Mouse (Mus musculus) stomach, embryonic 16.5 days (tissue): Measurements from ENCODE around the gene Vmn2r84. TPM values are rescaled to one million over a fixed set of nuclear protein-coding genes. Genes with fewer than 3 reads are reported as not detected.
"Not testable (repeated sequence)": the region's sequence is repeated elsewhere in the genome, so short reads cannot be mapped to it uniquely, and the experiment has no call there.

Experiments
- ATAC-seq: fragments of 200-750 bp; cut with Nextera tagmentation; 2 replicates; pipeline ENCODE4 v1.8.0; 2017; ENCODE audit warnings: moderate number of reproducible peaks, moderate TSS enrichment; ENCODE audit not compliant: insufficient read depth, low FRiP score
- H3K27ac ChIP-seq: fragments of 300-500 bp; sonication (generic); 2 replicates; pipeline ENCODE4 v1.5.1; 2014; ENCODE audit warnings: low read length
- H3K27me3 ChIP-seq: fragments of 300-500 bp; sonication (generic); 2 replicates; pipeline ENCODE4 v1.6.1; 2014; ENCODE audit warnings: low read length, control low read depth, mixed read lengths; ENCODE audit not compliant: control insufficient read depth, insufficient read depth
- H3K36me3 ChIP-seq: fragments of 300-500 bp; sonication (generic); 2 replicates; pipeline ENCODE4 v1.6.1; 2014; ENCODE audit warnings: low read length; ENCODE audit not compliant: control insufficient read depth, insufficient read depth
- H3K4me1 ChIP-seq: fragments of 300-500 bp; sonication (generic); 2 replicates; pipeline ENCODE4 v1.6.1; 2014; ENCODE audit warnings: low read length, control low read depth, mixed read lengths; ENCODE audit not compliant: control insufficient read depth, insufficient read depth
- H3K4me2 ChIP-seq: fragments of 300-500 bp; sonication (generic); 2 replicates; pipeline ENCODE4 v1.6.1; 2014; ENCODE audit warnings: low read depth, low read length, mixed read lengths
- H3K4me3 ChIP-seq: fragments of 300-500 bp; sonication (generic); replicated peaks from 2 replicates; pipeline ENCODE4 v1.5.1; 2014; ENCODE audit warnings: mild to moderate bottlenecking, low read length
- H3K9ac ChIP-seq: fragments of 300-500 bp; sonication (generic); 2 replicates; pipeline ENCODE4 v1.6.1; 2014; ENCODE audit warnings: low read length
- H3K9me3 ChIP-seq: fragments of 300-500 bp; sonication (generic); replicated peaks from 2 replicates; pipeline ENCODE4 v1.6.1; 2016; ENCODE audit warnings: low read length, control low read depth; ENCODE audit not compliant: control insufficient read depth
- WGBS: fragments of 180-500 bp; shearing (Covaris S2); extraction: QIAGEN DNeasy Blood & Tissue Kit; methylation state at CpG from one replicate; pipeline ENCODE4 v1.1.7; 2014; 5-methylcytosine and 5-hydroxymethylcytosine counted together
- polyA plus RNA-seq: library from polyadenylated mRNA; unstranded; fragments of >200 nt; fragmentation: Nextera tagmentation; extraction: Ambion mirVana; gene quantifications from 2 replicates; pipeline ENCODE4 v1.2.1, GENCODE M21; 2015

Vmn2r84 gene
- polyA plus RNA-seq, 1 experiment from 2014 or later, result not detected

- no peak overlapping the region for H3K9ac ChIP-seq
- no peaks in the 10 kb centered on the region for H3K36me3 ChIP-seq
- no peaks in the 10 kb centered on the region for H3K4me1 ChIP-seq
- 73% methylated on average over 2 of the region's 2 CpGs for WGBS
- no peaks in the 10 kb centered on the region for H3K9me3 ChIP-seq
- ATAC-seq, result peak; percentile 47; the same call in 1 of the 2 replicates
- H3K4me2 ChIP-seq, result no peak overlapping the region
- no peaks in the 10 kb centered on the region for H3K27me3 ChIP-seq
- no peak overlapping the region for H3K4me3 ChIP-seq
- H3K27ac ChIP-seq, result no peak overlapping the region
Observed at GRCm38 (mm10) chr10:130372491-130373173, 21.5 kb downstream of the Vmn2r84 start.

DNA sequence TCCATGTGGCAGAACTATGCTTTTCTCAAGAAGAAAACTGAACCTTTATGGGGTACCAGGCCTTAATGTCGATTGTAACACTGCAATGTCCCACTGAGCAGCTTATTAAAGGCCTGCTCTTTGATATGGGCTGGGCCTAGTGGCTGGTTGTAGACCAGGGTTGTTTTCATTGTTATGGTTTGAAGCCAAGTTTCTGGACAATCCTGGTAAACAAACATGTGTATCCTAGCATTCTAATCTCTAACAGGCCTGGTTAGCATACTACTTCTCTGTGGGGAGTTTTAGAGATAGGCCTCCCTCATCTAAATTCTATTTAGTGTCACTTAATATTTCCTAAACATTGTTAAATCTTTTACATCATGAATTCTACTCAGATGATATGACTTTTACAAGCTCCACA, 22.5 kb downstream of the Vmn2r84 start:
- no peak overlapping the region for H3K27ac ChIP-seq
- 51% methylated on average over 1 of the region's 1 CpGs for WGBS
- H3K4me1 ChIP-seq, result no peaks in the 10 kb centered on the region
- no peak overlapping the region for H3K4me3 ChIP-seq
- no peaks in the 10 kb centered on the region for H3K9me3 ChIP-seq
- H3K27me3 ChIP-seq, result no peaks in the 10 kb centered on the region
- no peak overlapping the region for H3K4me2 ChIP-seq
- no peak for ATAC-seq
- H3K36me3 ChIP-seq, result no peaks in the 10 kb centered on the region
- H3K9ac ChIP-seq, result no peak overlapping the region

- no peaks in the 10 kb centered on the region for H3K4me1 ChIP-seq
- WGBS, result 84% methylated on average over 2 of the region's 2 CpGs
- no peak overlapping the region for H3K9ac ChIP-seq
- H3K27ac ChIP-seq, result no peak overlapping the region
- no peaks in the 10 kb centered on the region for H3K27me3 ChIP-seq
- no peaks in the 10 kb centered on the region for H3K9me3 ChIP-seq
- H3K4me2 ChIP-seq, result no peak overlapping the region
- H3K36me3 ChIP-seq, result no peaks in the 10 kb centered on the region
- H3K4me3 ChIP-seq, result no peak overlapping the region
- no peak for ATAC-seq
Observed at GRCm38 (mm10) chr10:130370005-130370682, 24.0 kb downstream of the Vmn2r84 start.

DNA sequence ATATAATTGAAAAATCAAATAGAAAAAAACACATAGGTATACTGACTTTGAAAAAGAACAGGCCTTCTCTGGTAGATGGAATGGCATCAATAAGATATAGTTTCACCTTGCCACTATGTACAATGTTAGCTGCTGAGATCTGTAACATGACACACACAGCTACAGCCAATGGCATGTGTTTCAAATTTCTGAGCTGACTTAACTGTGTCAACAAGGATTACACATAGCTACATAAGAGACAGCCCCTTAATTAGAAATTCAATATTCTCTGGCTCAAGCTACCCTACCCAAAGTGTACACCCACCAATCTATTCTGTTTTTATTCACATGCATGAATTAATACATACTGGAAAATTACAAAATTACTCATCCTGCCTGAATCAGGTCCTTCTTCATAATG, 25.7 kb downstream of the Vmn2r84 start:
- ATAC-seq, result no peak
- no peak overlapping the region for H3K9ac ChIP-seq
- H3K27ac ChIP-seq, result no peak overlapping the region
- H3K4me3 ChIP-seq, result no peak overlapping the region
- no peaks in the 10 kb centered on the region for H3K27me3 ChIP-seq
- H3K4me1 ChIP-seq, result no peaks in the 10 kb centered on the region
- H3K36me3 ChIP-seq, result no peaks in the 10 kb centered on the region
- no peak overlapping the region for H3K4me2 ChIP-seq
- no peaks in the 10 kb centered on the region for H3K9me3 ChIP-seq

GRCm38 (mm10) chr10:130364766-130365165, 29.4 kb downstream of the Vmn2r84 start:
- H3K9me3 ChIP-seq, result no peaks in the 10 kb centered on the region
- no peaks in the 10 kb centered on the region for H3K27me3 ChIP-seq
- no peaks in the 10 kb centered on the region for H3K36me3 ChIP-seq
- H3K4me3 ChIP-seq, result no peak overlapping the region
- ATAC-seq, result no peak
- no peak overlapping the region for H3K9ac ChIP-seq
- no peak overlapping the region for H3K27ac ChIP-seq
- no peak overlapping the region for H3K4me2 ChIP-seq
- H3K4me1 ChIP-seq, result no peaks in the 10 kb centered on the region

DNA sequence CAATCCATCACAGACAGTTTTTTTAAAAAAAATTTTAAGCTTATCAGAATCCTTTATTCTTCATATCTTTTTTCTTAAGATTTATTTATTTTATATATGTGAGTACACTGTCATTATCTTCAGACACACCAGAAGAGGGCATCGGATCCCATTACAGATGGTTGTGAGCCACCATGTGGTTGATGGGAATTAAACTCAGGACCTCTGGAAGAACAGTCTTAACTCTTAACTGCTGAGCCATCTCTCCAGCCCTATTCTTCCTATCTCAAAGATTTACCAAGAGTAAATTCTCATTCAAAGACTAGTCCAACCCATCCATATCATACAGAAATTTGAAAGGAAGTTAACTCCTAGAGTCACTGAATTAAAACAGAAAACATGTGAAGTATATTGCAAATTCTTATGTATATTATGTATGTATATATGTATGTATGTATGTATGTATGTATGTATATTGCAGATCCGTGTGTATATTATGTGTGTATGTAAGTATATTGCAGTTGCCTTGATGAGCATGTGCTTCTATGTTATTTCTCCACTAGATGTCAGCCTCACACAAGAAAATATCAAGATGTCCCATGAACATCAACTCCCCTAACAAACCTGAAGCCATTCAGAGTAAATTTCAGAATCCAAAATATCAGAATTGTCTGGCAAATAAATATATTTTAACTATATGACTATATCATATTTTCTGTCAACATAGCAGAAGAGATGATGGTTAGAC, 30.5 kb downstream of the Vmn2r84 start:
- Histone ChIP-seq H3K4me1 (no peaks in the 10 kb centered on the region), H3K9me3 (no peaks in the 10 kb centered on the region), H3K4me3 (no peak overlapping the region), H3K27me3 (no peaks in the 10 kb centered on the region), H3K4me2 (no peak overlapping the region), H3K27ac (no peak overlapping the region), H3K36me3 (no peaks in the 10 kb centered on the region), H3K9ac (no peak overlapping the region)
- WGBS, result 59% methylated on average over 2 of the region's 2 CpGs
- no peak for ATAC-seq

- no peak overlapping the region for H3K4me2 ChIP-seq
- H3K9ac ChIP-seq, result no peak overlapping the region
- H3K4me1 ChIP-seq, result no peaks in the 10 kb centered on the region
- no peaks in the 10 kb centered on the region for H3K36me3 ChIP-seq
- H3K4me3 ChIP-seq, result no peak overlapping the region
- WGBS, result 88% methylated on average over 1 of the region's 1 CpGs
- no peaks in the 10 kb centered on the region for H3K9me3 ChIP-seq
- ATAC-seq, result no peak
- no peaks in the 10 kb centered on the region for H3K27me3 ChIP-seq
- H3K27ac ChIP-seq, result no peak overlapping the region
Observed at GRCm38 (mm10) chr10:130344056-130344455, 50.1 kb downstream of the Vmn2r84 start.

DNA sequence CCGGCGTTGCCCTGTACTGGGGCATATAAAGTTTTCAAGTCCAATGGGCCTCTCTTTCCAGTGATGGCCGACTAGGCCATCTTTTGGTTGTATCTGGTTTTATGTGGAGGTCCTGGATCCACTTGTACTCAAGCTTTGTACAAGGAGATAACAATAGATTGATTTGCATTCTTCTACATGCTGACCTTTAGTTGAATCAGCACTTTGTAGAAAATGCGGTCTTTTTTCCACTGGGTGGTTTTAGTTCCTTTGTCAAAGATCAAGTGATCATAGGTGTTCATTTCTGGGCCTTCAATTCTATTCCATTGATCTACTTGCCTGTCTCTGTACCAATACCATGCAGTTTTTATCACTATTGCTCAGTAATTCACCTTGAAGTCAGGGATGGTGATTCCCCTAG, 54.1 kb downstream of the Vmn2r84 start:
- not testable (repeated sequence) for ATAC-seq

GRCm38 (mm10) chr10:130337581-130337980, 56.6 kb downstream of the Vmn2r84 start:
- ATAC-seq, result no peak
- no peaks in the 10 kb centered on the region for H3K36me3 ChIP-seq
- no peaks in the 10 kb centered on the region for H3K27me3 ChIP-seq
- H3K4me3 ChIP-seq, result no peak overlapping the region
- 55% methylated on average over 2 of the region's 2 CpGs for WGBS
- no peaks in the 10 kb centered on the region for H3K4me1 ChIP-seq
- no peak overlapping the region for H3K4me2 ChIP-seq
- no peak overlapping the region for H3K9ac ChIP-seq
- no peak overlapping the region for H3K27ac ChIP-seq
- no peaks in the 10 kb centered on the region for H3K9me3 ChIP-seq

More for the DNA sequence above, 54.1 kb downstream of the Vmn2r84 start:
- WGBS, result 85% methylated on average over 4 of the region's 4 CpGs
- not testable (repeated sequence) for H3K9me3 ChIP-seq, H3K27ac ChIP-seq, H3K36me3 ChIP-seq, H3K4me1 ChIP-seq, H3K4me2 ChIP-seq, H3K27me3 ChIP-seq, H3K4me3 ChIP-seq, H3K9ac ChIP-seq
